Mouse (Mus musculus): ENCODE measurements around the gene Ubox5.

- no peak for TF ChIP-seq CTCF (IDR thresholded peaks at IDR 0.05; ENCODE audit: low read depth, low read length)
- TF ChIP-seq POLR2A (IDR thresholded peaks at IDR 0.05; ENCODE audit: insufficient read depth, low read length) = no peak
- no peak for TF ChIP-seq EP300 (IDR thresholded peaks at IDR 0.05; ENCODE audit: insufficient read depth, low read depth, low read length)
These were observed 8.3 kb upstream of the Ubox5 start for GRCm38 (mm10) chr2:130638101-130638611.

All from ES-Bruce4 (cell line).